Mouse (Mus musculus) heart, adult 11 months (tissue): ENCODE measurements around the gene Lrrc72.

Experiments
- DNase-seq: peaks from one replicate; pipeline ENCODE4 v3.0.0; 2022

The Lrrc72 gene

GRCm38 (mm10) chr12:36187081-36187480 lies 66.1 kb downstream of the Lrrc72 start:
- peak; percentile 79 for DNase-seq

- peak; percentile 99 for DNase-seq
These were observed 70.6 kb downstream of the Lrrc72 start for GRCm38 (mm10) chr12:36182570-36182969.

- DNase-seq, result peak; percentile 71
These were observed 76.0 kb downstream of the Lrrc72 start for GRCm38 (mm10) chr12:36177227-36177626.

- DNase-seq, result no peak
These were observed 87.9 kb downstream of the Lrrc72 start for GRCm38 (mm10) chr12:36165299-36165698.

GRCm38 (mm10) chr12:36164126-36164791 lies 88.9 kb downstream of the Lrrc72 start:
- DNase-seq, result peak; percentile 76
